Mouse (Mus musculus): Measurements from ENCODE around the gene 4933411K16Rik. TPM values are rescaled to one million over a fixed set of nuclear protein-coding genes. Genes with fewer than 3 reads are reported as not detected.

The 4933411K16Rik gene
- polyA plus RNA-seq, 1 experiment = 0.18 TPM

- Histone ChIP-seq H3K79me2 (ENCODE audit: control insufficient read depth, insufficient read depth) (peaks cover 51% of the 10 kb centered on the region), H3ac (ENCODE audit: control insufficient read depth, insufficient read length, low read depth) (no peak overlapping the region), H3K79me3 (ENCODE audit: low read depth) (peaks cover 7% of the 10 kb centered on the region), H3K27me3 (ENCODE audit: control insufficient read depth, insufficient read depth, insufficient read length) (no peaks in the 10 kb centered on the region), H3K36me3 (ENCODE audit: control insufficient read depth, insufficient read depth) (peaks cover 24% of the 10 kb centered on the region), H3K4me3 (ENCODE audit: insufficient read depth, poor library complexity, severe bottlenecking) (no peak overlapping the region)
- TF ChIP-seq FOSL1 (IDR thresholded peaks at IDR 0.05; ENCODE audit: insufficient read depth, low read length, poor library complexity, severe bottlenecking) (no peak), MYOD1 (IDR thresholded peaks at IDR 0.05; ENCODE audit: control insufficient read depth, insufficient read length, low read depth) (no peak), MAX (IDR thresholded peaks at IDR 0.05) (no peak), CTCF (IDR thresholded peaks at IDR 0.05; ENCODE audit: control insufficient read depth, insufficient read depth, insufficient read length) (no peak), MYOG (IDR thresholded peaks at IDR 0.05; ENCODE audit: control insufficient read depth, extremely low read depth, insufficient read length) (no peak)
Measured at GRCm38 (mm10) chr19:42099406-42099805, 47.4 kb downstream of the 4933411K16Rik start.

Other genes starting within 250 kb of the 4933411K16Rik start
- 0.06 TPM for gene Frat1, start 222.3 kb upstream of the 4933411K16Rik start, polyA plus RNA-seq (2012; fragmentation: generic; extraction: Trizol)
- gene Frat2, start 204.1 kb upstream of the 4933411K16Rik start, polyA plus RNA-seq (2012; fragmentation: generic; extraction: Trizol) = 0.60 TPM
- 33.6 TPM for gene Rrp12, start 156.1 kb upstream of the 4933411K16Rik start, polyA plus RNA-seq (2012; fragmentation: generic; extraction: Trizol)
- gene Pgam1, start 140.3 kb upstream of the 4933411K16Rik start, polyA plus RNA-seq (2012; fragmentation: generic; extraction: Trizol) = 736 TPM
- gene Exosc1, start 118.8 kb upstream of the 4933411K16Rik start, polyA plus RNA-seq (2012; fragmentation: generic; extraction: Trizol) = 46.5 TPM
- gene Zdhhc16, start 118.8 kb upstream of the 4933411K16Rik start, polyA plus RNA-seq (2012; fragmentation: generic; extraction: Trizol) = 104 TPM
- gene Mms19, start 71.1 kb upstream of the 4933411K16Rik start, polyA plus RNA-seq (2012; fragmentation: generic; extraction: Trizol) = 21.9 TPM
- 73.0 TPM for gene Ubtd1, start 70.5 kb upstream of the 4933411K16Rik start, polyA plus RNA-seq (2012; fragmentation: generic; extraction: Trizol)
- gene Ankrd2, start 16.2 kb upstream of the 4933411K16Rik start, polyA plus RNA-seq (2012; fragmentation: generic; extraction: Trizol) = 0.15 TPM
- gene Hoga1, start 6.6 kb upstream of the 4933411K16Rik start, polyA plus RNA-seq (2012; fragmentation: generic; extraction: Trizol) = 0.30 TPM
- 16.5 TPM for gene Morn4, start 34.1 kb downstream of the 4933411K16Rik start, polyA plus RNA-seq (2012; fragmentation: generic; extraction: Trizol)
- 18.7 TPM for gene Pi4k2a, start 38.2 kb downstream of the 4933411K16Rik start, polyA plus RNA-seq (2012; fragmentation: generic; extraction: Trizol)
- gene Avpi1, start 76.8 kb downstream of the 4933411K16Rik start, polyA plus RNA-seq (2012; fragmentation: generic; extraction: Trizol) = 92.7 TPM
- 33.0 TPM for gene Marveld1, start 95.2 kb downstream of the 4933411K16Rik start, polyA plus RNA-seq (2012; fragmentation: generic; extraction: Trizol)
- gene Zfyve27, start 111.7 kb downstream of the 4933411K16Rik start, polyA plus RNA-seq (2012; fragmentation: generic; extraction: Trizol) = 11.3 TPM
- gene Sfrp5, start 150.0 kb downstream of the 4933411K16Rik start, polyA plus RNA-seq (2012; fragmentation: generic; extraction: Trizol) = not detected
- 0.04 TPM for gene Golga7b, start 195.3 kb downstream of the 4933411K16Rik start, polyA plus RNA-seq (2012; fragmentation: generic; extraction: Trizol)